Mouse (Mus musculus) stomach, embryonic 14.5 days (tissue): ENCODE data around the gene Gm21985. TPM values are rescaled to one million over a fixed set of nuclear protein-coding genes. Genes with fewer than 3 reads are reported as not detected.

Experiments
- ATAC-seq: fragments of 200-750 bp; cut with Nextera tagmentation; 2 replicates; pipeline ENCODE4 v1.8.0; 2017; ENCODE audit warnings: low read depth, moderate TSS enrichment; ENCODE audit not compliant: insufficient number of reproducible peaks, insufficient read depth, low FRiP score
- H3K27ac ChIP-seq: fragments of 300-500 bp; sonication (generic); 2 replicates; pipeline ENCODE4 v1.5.1; 2014; ENCODE audit warnings: mild to moderate bottlenecking, low read length, moderate library complexity, mixed read lengths
- H3K27me3 ChIP-seq: fragments of 300-500 bp; sonication (generic); 2 replicates; pipeline ENCODE4 v1.6.1; 2014; ENCODE audit warnings: low read length, control low read depth, mixed read lengths; ENCODE audit not compliant: control insufficient read depth, insufficient read depth
- H3K36me3 ChIP-seq: fragments of 300-500 bp; sonication (generic); 2 replicates; pipeline ENCODE4 v1.6.1; 2014; ENCODE audit warnings: mild to moderate bottlenecking, control low read depth, low read length, moderate library complexity, mixed read lengths; ENCODE audit not compliant: control insufficient read depth, insufficient read depth
- H3K4me1 ChIP-seq: fragments of 300-500 bp; sonication (generic); 2 replicates; pipeline ENCODE4 v1.6.1; 2014; ENCODE audit warnings: low read length, control low read depth, mixed read lengths; ENCODE audit not compliant: control insufficient read depth, insufficient read depth
- H3K4me2 ChIP-seq: fragments of 300-500 bp; sonication (generic); replicated peaks from 2 replicates; pipeline ENCODE4 v1.6.1; 2014; ENCODE audit warnings: low read depth, low read length, control low read depth
- H3K4me3 ChIP-seq: fragments of 300-500 bp; sonication (generic); 2 replicates; pipeline ENCODE4 v1.5.1; 2014; ENCODE audit warnings: low read depth, low read length, control low read depth
- H3K9ac ChIP-seq: fragments of 300-500 bp; sonication (generic); replicated peaks from 2 replicates; pipeline ENCODE4 v1.6.1; 2014; ENCODE audit warnings: low read depth, mild to moderate bottlenecking, control low read depth, low read length, moderate library complexity, mixed read lengths
- H3K9me3 ChIP-seq: fragments of 300-500 bp; sonication (generic); 2 replicates; pipeline ENCODE4 v1.6.1; 2016; ENCODE audit warnings: low read depth, low read length, control low read depth; ENCODE audit not compliant: control insufficient read depth
- WGBS: fragments of 180-500 bp; shearing (Covaris S2); extraction: QIAGEN DNeasy Blood & Tissue Kit; methylation state at CpG from one replicate; pipeline ENCODE4 v1.1.7; 2014; 5-methylcytosine and 5-hydroxymethylcytosine counted together
- polyA plus RNA-seq: library from polyadenylated mRNA; unstranded; fragments of >200 nt; fragmentation: Nextera tagmentation; extraction: Ambion mirVana; gene quantifications from 2 replicates; pipeline ENCODE4 v1.2.1, GENCODE M21; 2014

The Gm21985 gene
- polyA plus RNA-seq, 1 experiment from 2014 or later = not detected

DNA sequence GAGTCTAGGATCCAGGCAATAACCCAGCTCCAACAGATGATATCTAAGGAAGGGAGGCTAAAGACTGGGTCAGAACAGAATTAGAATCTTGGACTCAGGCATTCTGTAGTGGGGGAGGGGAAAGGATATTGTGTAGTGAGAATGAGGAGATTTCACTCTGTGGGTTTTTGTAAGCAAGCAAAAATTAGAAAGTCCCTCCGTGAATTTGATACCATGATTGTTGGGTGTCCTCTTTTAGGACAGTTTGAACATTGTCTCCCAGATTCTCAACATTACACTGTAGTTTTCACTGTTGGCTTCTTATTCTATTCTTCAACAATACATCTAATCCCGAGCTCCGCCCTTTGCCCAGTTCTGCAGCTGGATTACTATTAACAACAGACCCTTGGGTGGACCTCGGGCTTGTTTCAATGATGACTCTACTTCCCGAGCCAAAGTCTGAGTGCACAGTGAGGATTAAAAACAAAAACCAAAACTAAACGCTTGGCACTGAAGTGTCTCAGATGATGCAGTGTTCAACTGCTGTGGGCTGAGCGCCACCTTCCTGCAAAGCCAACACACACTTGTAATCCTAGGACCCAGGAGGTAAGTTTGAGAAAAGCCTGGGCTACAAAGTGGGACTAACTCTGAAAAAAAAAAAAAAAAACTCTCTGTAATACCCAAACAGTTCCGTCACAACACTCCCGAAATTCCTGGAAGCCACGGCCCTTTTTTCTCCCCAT, 6.7 kb upstream of the Gm21985 start, which contains the start of gene Nutm1:
Gene Nutm1, minus strand, starts transcription at position 51 of the 722 bp plus-strand sequence.
- peaks cover 8% of the 10 kb centered on the region for H3K4me1 ChIP-seq
- no peak within 1 kb of the TSS for H3K4me2 ChIP-seq
- WGBS = 68% methylated on average over 10 of the region's 10 CpGs
- ATAC-seq = no peak
- no peak within 1 kb of the TSS for H3K27ac ChIP-seq
- H3K36me3 ChIP-seq = no peaks in the 10 kb centered on the region
- no peaks in the 10 kb centered on the region for H3K9me3 ChIP-seq
- no peaks in the 10 kb centered on the region for H3K27me3 ChIP-seq
- no peak within 1 kb of the TSS for H3K4me3 ChIP-seq
- H3K9ac ChIP-seq = no peak within 1 kb of the TSS

DNA sequence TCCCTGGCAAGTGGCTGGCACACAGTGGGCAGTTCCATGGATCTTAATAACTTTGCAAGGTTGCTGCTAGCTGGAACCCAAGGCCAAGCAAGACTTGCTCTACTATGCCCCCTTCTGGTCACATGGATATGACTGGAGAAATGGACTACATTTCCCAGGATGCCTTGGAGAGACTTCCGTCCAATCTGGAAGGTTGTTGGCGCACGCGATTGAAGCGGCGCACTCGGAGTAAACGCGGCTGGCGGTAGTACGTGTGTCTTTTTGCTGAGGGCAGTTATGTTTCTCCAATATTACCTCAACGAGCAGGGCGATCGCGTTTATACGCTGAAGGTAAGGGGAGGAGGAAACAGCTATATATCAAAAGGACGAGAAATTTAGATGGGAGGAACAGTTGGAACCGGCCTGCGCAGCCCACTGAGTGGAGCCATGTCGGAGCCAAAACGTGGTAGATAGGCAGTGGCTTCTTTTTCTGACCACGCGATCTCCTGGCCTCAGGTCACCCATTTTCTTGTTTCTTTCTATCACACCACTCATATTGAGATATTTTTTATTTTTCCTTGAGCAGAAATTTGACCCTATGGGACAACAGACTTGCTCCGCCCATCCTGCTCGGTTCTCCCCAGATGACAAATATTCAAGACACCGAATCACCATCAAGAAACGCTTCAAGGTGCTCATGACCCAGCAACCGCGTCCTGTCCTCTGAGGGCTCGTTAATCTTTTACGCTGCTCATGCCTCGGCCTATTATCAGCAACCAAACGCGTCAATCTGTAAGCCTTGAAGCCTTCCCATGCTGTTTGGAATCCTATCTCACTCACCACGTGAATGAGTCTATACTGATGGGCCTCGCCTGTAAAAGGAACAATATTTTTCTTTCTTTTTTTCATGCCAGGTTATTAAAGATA, 4.1 kb upstream of the Gm21985 start, which contains the start of gene Nop10:
Gene Nop10, plus strand, starts transcription at position 179 of the 906 bp plus-strand sequence.
- WGBS = under 1% methylated on average over 36 of the region's 36 CpGs
- ATAC-seq = peak; percentile 51
- H3K27me3 ChIP-seq = no peaks in the 10 kb centered on the region

DNA sequence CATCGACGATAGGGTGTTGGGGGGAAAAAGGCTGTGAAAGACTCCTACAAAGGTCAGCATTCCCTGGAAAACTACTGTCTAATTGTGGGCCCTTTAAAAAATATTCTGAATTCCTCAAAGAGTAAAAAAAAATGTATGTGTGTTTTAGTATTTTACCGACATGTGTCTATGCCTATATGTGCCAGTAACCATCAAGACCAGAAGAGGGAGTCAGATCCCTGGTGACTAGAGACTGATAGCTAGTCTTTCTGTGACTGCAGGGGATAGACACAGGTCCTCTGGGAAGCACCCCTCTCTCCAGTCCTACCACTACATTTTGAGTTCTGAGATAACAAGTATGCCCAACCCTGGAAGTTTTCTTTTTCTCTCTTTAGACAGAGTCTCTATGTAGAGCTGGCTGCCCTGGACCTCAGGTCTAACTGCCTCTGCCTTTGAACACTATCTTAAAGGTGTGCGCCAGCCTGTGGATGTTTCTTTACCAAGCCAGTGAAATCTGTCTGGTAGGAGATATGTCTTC, 3.3 kb upstream of the Gm21985 start:
- Histone ChIP-seq H3K4me2 (peak overlapping the region; percentile 64), H3K4me1 (peaks cover 12% of the 10 kb centered on the region), H3K27ac (no peak overlapping the region), H3K9ac (no peak overlapping the region), H3K4me3 (peak overlapping the region; percentile 64), H3K9me3 (no peaks in the 10 kb centered on the region), H3K27me3 (no peaks in the 10 kb centered on the region), H3K36me3 (no peaks in the 10 kb centered on the region)
- no peak for ATAC-seq
- 33% methylated on average over 4 of the region's 4 CpGs for WGBS

More for the DNA sequence above, 4.1 kb upstream of the Gm21985 start, which contains the start of gene Nop10:
- no peaks in the 10 kb centered on the region for H3K36me3 ChIP-seq
- H3K4me2 ChIP-seq = peak within 1 kb of the TSS; percentile 64
- no peaks in the 10 kb centered on the region for H3K9me3 ChIP-seq
- peak within 1 kb of the TSS; percentile 64 for H3K4me3 ChIP-seq
- peak within 1 kb of the TSS; percentile 33 for H3K9ac ChIP-seq
- H3K27ac ChIP-seq = peak within 1 kb of the TSS; percentile 55; the same call in 1 of the 2 replicates
- H3K4me1 ChIP-seq = peaks cover 10% of the 10 kb centered on the region

DNA sequence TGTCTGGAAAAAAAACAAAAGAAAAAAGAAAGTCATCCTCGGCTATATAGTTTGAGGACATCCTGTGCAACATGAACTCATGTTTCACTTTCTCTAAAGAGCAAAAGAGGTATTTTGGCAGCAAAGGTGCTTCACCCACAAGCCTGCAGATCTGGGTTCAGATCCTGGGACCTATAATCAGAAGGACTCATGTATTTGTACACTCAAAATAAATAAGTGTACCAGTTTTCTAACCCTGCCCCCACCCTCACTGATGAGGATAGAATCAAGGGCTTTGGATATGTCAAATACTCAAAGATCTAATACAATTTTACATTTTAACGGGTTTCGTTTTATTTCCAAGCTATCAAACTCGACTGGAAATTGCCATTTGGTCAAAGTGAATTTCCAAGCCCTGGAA, 1.8 kb upstream of the Gm21985 start:
- 76% methylated on average over 4 of the region's 4 CpGs for WGBS
- ATAC-seq = no peak
- H3K4me3 ChIP-seq = no peak overlapping the region
- H3K27me3 ChIP-seq = no peaks in the 10 kb centered on the region
- no peaks in the 10 kb centered on the region for H3K9me3 ChIP-seq
- H3K9ac ChIP-seq = no peak overlapping the region
- H3K4me2 ChIP-seq = no peak overlapping the region
- no peak overlapping the region for H3K27ac ChIP-seq
- no peaks in the 10 kb centered on the region for H3K36me3 ChIP-seq
- H3K4me1 ChIP-seq = peaks cover 12% of the 10 kb centered on the region

DNA sequence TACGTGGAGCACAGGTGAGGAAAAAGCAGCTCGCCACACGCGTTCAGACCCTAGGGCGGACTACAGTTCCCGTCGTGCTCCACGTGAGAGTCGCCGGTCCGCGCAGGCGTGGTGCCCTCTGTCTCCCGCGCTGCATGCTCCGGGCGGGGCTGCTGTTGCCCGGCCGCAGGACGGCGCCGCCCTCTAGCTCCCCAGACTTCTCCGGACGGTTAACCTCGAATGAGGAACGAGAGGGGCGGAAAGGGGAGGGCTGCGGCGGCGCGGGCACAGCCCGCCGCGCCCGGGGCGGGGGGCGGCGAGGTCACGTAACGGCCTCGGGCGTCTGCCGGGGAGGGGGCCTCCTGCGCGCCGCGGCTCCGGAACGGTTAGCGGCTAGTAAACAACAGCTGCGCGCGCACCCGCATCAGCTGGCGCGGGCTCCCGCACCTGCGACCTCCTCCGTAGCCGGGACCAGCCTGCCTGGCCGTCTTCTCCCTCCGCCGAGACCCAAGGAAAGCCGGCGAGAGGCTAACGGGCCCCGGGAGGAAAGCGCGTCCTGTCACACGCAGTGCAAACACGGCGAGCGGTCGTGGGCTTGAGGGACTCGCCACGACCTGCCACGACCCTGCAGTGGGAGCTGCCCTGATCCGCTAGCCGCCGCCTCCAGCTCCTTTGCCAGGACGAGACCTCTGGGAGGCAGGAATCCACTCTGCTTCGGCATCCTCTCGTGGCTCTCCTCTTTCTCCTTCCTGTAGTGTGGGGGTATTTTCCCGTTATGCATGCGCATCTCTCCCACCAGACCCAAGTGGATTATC, 469 bp upstream of the Gm21985 start, which contains the start of gene Slc12a6:
Gene Slc12a6, plus strand, starts transcription at position 378 of the 794 bp plus-strand sequence.
- H3K36me3 ChIP-seq = no peaks in the 10 kb centered on the region

DNA sequence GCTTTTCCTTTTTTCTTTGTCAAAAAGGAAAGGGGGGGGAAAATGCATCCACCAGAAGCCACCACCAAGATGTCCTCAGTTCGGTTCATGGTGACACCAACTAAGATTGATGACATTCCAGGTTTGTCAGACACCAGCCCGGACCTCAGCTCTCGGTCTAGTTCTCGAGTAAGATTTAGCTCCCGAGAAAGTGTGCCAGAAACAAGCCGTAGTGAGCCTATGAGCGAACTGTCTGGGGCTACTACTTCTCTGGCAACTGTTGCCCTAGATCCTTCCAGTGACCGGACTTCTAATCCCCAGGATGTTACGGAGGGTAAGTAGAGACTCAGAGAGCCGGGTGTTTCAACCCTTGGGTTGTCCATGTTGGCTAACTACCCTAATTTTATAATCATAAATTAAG, 666 bp downstream of the Gm21985 start:
- ATAC-seq = no peak
- WGBS = 32% methylated on average over 10 of the region's 10 CpGs
- H3K27ac ChIP-seq = no peak overlapping the region
- peak overlapping the region; percentile 74 for H3K4me2 ChIP-seq
- H3K4me1 ChIP-seq = peaks cover 12% of the 10 kb centered on the region
- no peaks in the 10 kb centered on the region for H3K36me3 ChIP-seq
- no peaks in the 10 kb centered on the region for H3K27me3 ChIP-seq
- no peaks in the 10 kb centered on the region for H3K9me3 ChIP-seq
- peak overlapping the region; percentile 65 for H3K4me3 ChIP-seq
- no peak overlapping the region; the same call in 1 of the 2 replicates for H3K9ac ChIP-seq

More for the DNA sequence above, 469 bp upstream of the Gm21985 start, which contains the start of gene Slc12a6:
- Histone ChIP-seq H3K9me3 (no peaks in the 10 kb centered on the region), H3K4me2 (peak within 1 kb of the TSS; percentile 74), H3K4me1 (peaks cover 12% of the 10 kb centered on the region), H3K4me3 (peak within 1 kb of the TSS; percentile 65), H3K27me3 (no peaks in the 10 kb centered on the region), H3K9ac (peak within 1 kb of the TSS; percentile 56), H3K27ac (peak within 1 kb of the TSS; percentile 85)
- ATAC-seq = peak; percentile 96
- under 1% methylated on average over 85 of the region's 85 CpGs for whole genome bisulfite sequencing

DNA sequence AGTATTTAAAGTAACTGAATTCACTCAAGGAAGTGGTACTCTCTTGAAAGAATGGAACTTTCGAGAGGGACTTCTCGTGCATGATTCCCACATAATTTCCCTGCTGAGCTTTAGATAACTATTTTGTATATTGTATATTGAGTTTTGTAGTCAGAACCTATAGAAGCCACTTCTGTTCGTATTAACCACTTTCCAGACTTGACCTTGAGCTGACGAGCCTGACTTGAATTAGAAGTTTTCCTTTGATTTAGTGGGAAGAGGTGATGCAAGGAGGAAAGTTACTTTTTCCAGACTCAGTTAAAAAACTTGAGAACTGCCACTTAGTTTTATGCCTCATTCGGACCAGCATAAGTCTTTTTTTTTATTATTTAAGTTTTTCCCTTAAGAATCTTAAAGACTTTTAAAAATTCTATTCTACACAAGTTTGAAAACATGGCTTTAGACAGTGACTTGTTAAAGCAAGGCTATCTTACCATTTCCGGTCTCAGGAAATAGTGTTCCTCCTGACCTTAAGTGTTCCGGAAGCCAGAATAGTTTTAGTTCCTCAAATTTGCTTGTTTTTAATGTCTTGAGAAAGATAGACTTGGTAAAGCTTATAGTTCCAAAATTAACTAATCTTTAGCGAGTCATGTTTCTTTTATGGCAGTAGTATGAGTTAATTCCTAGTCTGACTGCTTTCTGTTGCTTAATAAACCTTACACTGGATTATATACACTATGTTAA, 1.6 kb downstream of the Gm21985 start:
- whole genome bisulfite sequencing = 76% methylated on average over 8 of the region's 8 CpGs
- Histone ChIP-seq H3K27me3 (no peaks in the 10 kb centered on the region), H3K4me3 (peak overlapping the region; percentile 65; the same call in 1 of the 2 replicates), H3K27ac (no peak overlapping the region), H3K9ac (no peak overlapping the region), H3K4me1 (peaks cover 12% of the 10 kb centered on the region), H3K4me2 (peak overlapping the region; percentile 74), H3K9me3 (no peaks in the 10 kb centered on the region), H3K36me3 (no peaks in the 10 kb centered on the region)
- ATAC-seq = no peak
